Mouse (Mus musculus) ES-E14 (cell line): ENCODE measurements around the gene Lrrc29. TPM values are rescaled to one million over a fixed set of nuclear protein-coding genes. Genes with fewer than 3 reads are reported as not detected.

ENCODE experiments used
- DNase-seq: peaks from one replicate; pipeline ENCODE4 v3.0.0-alpha.2; 2013; ENCODE audit warnings: low read depth, low spot score
- H3K27ac ChIP-seq: 2 replicates; pipeline ENCODE4 v1.5.1; 2012; ENCODE audit warnings: low read depth, mild to moderate bottlenecking, low read length, moderate library complexity, mixed read lengths; ENCODE audit not compliant: poor library complexity, insufficient read depth, severe bottlenecking
- H3K36me3 ChIP-seq: 2 replicates; pipeline ENCODE4 v1.6.1; 2012; ENCODE audit warnings: mild to moderate bottlenecking, low read length, moderate library complexity, mixed read lengths; ENCODE audit not compliant: control insufficient read depth, poor library complexity, insufficient read depth, severe bottlenecking
- H3K4me1 ChIP-seq, 2 experiments: fragments of 150-350 bp in 1 of 2; sonication (generic) in 1 of 2; 2 replicates each; pipeline ENCODE4 v1.6.1; 2012; ENCODE audit warnings: low read length in 2 of 2, mild to moderate bottlenecking in 1 of 2, mixed read lengths in 1 of 2; ENCODE audit not compliant: control insufficient read depth in 2 of 2, insufficient read depth in 2 of 2, poor library complexity in 1 of 2
- H3K4me3 ChIP-seq, 2 experiments: fragments of 150-350 bp in 1 of 2; sonication (generic) in 1 of 2; 2 replicates each; pipeline ENCODE4 v1.5.1; 2012; ENCODE audit warnings: low read length in 2 of 2, low read depth in 1 of 2, mild to moderate bottlenecking in 1 of 2, mixed read lengths in 1 of 2; ENCODE audit not compliant: insufficient read depth in 1 of 2, poor library complexity in 1 of 2, severe bottlenecking in 1 of 2
- H3K9ac ChIP-seq: 2 replicates; pipeline ENCODE4 v1.6.1; 2012; ENCODE audit warnings: low read depth, mild to moderate bottlenecking, low read length, mixed read lengths; ENCODE audit not compliant: poor library complexity, insufficient read depth, severe bottlenecking
- H3K9me3 ChIP-seq: fragments of 150-350 bp; sonication (generic); 2 replicates; pipeline ENCODE4 v1.6.1; 2012; ENCODE audit warnings: low read depth, mild to moderate bottlenecking, low read length; ENCODE audit not compliant: control insufficient read depth, insufficient read depth
- CHD2 ChIP-seq: IDR thresholded peaks from 2 replicates; pipeline ENCODE4 v1.6.1; 2014; ENCODE audit warnings: mild to moderate bottlenecking, low read depth, low read length, inconsistent platforms
- HCFC1 ChIP-seq: IDR thresholded peaks from 2 replicates; pipeline ENCODE4 v1.6.1; 2012; ENCODE audit warnings: low read length, inconsistent platforms, borderline replicate concordance; ENCODE audit not compliant: insufficient read depth
- MAFK ChIP-seq: IDR thresholded peaks from 2 replicates; pipeline ENCODE4 v1.6.1; 2014; ENCODE audit warnings: mild to moderate bottlenecking, low read depth, low read length, inconsistent platforms; ENCODE audit not compliant: insufficient read depth
- ZC3H11A ChIP-seq: IDR thresholded peaks from 2 replicates; pipeline ENCODE4 v1.6.1; 2012; ENCODE audit warnings: low read depth, mild to moderate bottlenecking, inconsistent platforms, low read length, borderline replicate concordance
- ZNF384 ChIP-seq: IDR thresholded peaks from 2 replicates; pipeline ENCODE4 v1.6.1; 2012; ENCODE audit warnings: low read depth, low read length, inconsistent platforms
- in situ Hi-C, 2 experiments: fragments of 600-800 bp; cut with MboI; formaldehyde crosslinking; loops; one replicate each; pipeline ENCODE4 v1.15.1; 2025; ENCODE audit warnings: low sequenced_read_pairs in 2 of 2, inconsistent platforms in 1 of 2; ENCODE audit not compliant: unreplicated experiment in 2 of 2
- total RNA-seq: library from RNA; depleted of rRNA; stranded (reverse); fragments of 300-350 nt; gene quantifications from 2 replicates; pipeline ENCODE4 v1.2.3, GENCODE M21; 2012

The Lrrc29 gene
- total RNA-seq, 1 experiment, result 2.8 TPM

- Histone ChIP-seq H3K27ac (no peak overlapping the region), H3K36me3 (peaks cover 48% of the 10 kb centered on the region), H3K9me3 (no peaks in the 10 kb centered on the region), H3K4me1 (peaks cover 2 to 28% of the 10 kb centered on the region in 2 experiments; a peak in 2 of 4 replicates), H3K4me3 (no peak overlapping the region), H3K9ac (no peak overlapping the region)
- TF ChIP-seq MAFK, result no peak
- TF ChIP-seq ZC3H11A, result no peak
- TF ChIP-seq ZNF384, result no peak
- no peak for TF ChIP-seq HCFC1
- TF ChIP-seq CHD2, result no peak
- in situ Hi-C loops, result no loop called here
- no peak for DNase-seq
Observed at GRCm38 (mm10) chr8:105299962-105300361, 26.1 kb downstream of the Lrrc29 start.

DNA sequence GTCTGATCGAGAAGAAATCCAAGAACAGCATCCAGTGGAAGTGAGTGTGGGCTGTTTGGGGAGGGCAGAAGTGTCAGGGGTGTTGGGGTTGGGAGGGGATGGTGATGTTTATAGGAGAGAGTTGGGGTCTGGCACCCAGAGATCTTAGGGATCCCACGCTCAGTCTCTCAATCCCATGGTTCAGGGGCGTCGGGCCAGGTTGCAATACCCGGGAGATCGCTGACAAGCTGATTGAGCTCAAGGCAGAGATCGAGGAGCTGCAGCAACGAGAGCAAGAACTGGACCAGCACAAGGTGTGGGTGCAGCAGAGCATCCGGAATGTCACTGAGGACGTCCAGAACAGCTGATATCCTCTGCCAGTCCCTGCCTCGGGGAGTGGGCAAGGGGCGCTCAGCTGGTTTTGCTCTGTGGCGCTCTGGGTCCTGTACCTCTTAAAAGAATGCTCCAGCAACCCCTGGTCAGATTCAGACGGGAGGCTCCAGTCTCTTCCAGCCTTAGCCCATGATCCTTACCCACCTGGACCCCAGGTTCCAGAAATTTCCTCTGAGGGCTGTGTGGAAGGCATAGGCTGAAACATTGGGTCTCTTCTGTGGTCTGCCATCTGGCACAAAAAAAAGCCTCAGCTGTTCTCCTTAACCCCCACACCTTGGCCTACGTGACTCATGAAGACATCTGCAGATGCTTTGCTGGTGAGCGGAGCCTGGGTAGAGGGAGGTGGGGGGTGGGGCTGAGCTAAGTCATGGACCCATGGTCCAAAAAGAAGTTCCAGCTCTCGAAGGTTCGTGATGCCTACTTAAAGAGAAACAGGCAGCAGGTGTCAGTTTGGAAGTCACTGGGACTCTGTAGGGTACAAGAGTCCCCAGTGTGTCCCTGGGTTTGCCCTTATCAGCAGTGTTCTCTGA is 27.5 kb downstream of the Lrrc29 start:
- H3K27ac ChIP-seq, result peak overlapping the region; percentile 45; the same call in 1 of the 2 replicates
- in situ Hi-C loops, result no loop called here
- DNase-seq, result no peak

DNA sequence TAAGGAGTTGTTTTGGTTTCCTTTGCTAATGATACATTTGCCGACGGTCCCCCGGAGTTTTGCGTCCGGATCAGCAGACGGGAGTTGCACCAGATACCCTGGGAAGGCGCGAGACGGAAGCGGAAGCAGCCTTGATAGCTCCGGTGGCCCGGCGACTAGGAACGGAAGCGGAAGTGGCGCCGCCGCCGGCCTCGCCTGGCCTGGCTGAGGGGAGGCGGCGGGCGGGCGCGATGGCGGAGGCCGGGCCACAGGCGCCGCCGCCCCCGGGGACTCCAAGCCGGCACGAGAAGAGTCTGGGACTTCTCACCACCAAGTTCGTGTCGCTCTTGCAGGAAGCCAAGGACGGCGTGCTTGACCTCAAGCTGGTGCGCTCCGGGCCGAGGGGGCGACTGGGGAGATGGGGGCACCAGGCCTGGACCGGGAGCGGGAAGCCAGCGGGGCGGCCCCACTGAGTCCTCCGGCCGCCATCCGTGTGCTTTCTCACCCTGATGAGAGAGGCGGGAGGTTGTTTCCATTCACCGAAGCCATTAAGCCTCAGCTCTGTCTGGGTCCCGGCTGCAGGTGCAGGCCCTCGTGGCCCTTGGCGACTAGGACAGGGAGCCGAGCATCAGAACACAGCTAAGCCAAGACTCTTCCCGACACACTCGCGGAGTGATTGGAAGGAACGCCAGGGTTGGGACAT is 28.4 kb downstream of the Lrrc29 start, which contains the start of gene E2f4:
TSS of gene E2f4 (plus strand) at position 153 of the 682 bp plus-strand sequence.
- in situ Hi-C loops, result no loop called here
- Histone ChIP-seq H3K9ac (peak within 1 kb of the TSS; percentile 95), H3K36me3 (peaks cover 29% of the 10 kb centered on the region), H3K4me3 (peak within 1 kb of the TSS; percentile 92 to 93), H3K4me1 (peaks cover 2 to 23% of the 10 kb centered on the region in 2 experiments; a peak in 3 of 4 replicates), H3K27ac (peak within 1 kb of the TSS; percentile 45), H3K9me3 (no peaks in the 10 kb centered on the region)
- peak; percentile 75 for DNase-seq
- TF ChIP-seq ZNF384 (no peak), MAFK (no peak), CHD2 (no peak), HCFC1 (peak; percentile 64; the same call in 1 of the 2 replicates), ZC3H11A (no peak)

More for the DNA sequence above, 27.5 kb downstream of the Lrrc29 start:
- Histone ChIP-seq H3K36me3 (peaks cover 34% of the 10 kb centered on the region), H3K9ac (peak overlapping the region; percentile 95), H3K4me3 (peak overlapping the region; percentile 92 to 93), H3K4me1 (peaks cover 2 to 20% of the 10 kb centered on the region in 2 experiments; a peak in 3 of 4 replicates), H3K9me3 (no peaks in the 10 kb centered on the region)
- TF ChIP-seq HCFC1, result no peak

GRCm38 (mm10) chr8:105295895-105296573 is 30.0 kb downstream of the Lrrc29 start, which contains the start of gene Exoc3l:
Gene Exoc3l, minus strand, starts transcription at chr8:105296101.
- H3K4me1 ChIP-seq, result peaks cover 2 to 28% of the 10 kb centered on the region in 2 experiments; a peak in 3 of 4 replicates
- TF ChIP-seq CHD2, result no peak
- no peak for TF ChIP-seq ZC3H11A
- no peak for TF ChIP-seq MAFK
- no peak for TF ChIP-seq HCFC1
- no peak for TF ChIP-seq ZNF384
- peak within 1 kb of the TSS; percentile 57 to 93 for H3K4me3 ChIP-seq
- H3K9me3 ChIP-seq, result no peaks in the 10 kb centered on the region
- peaks cover 16% of the 10 kb centered on the region for H3K36me3 ChIP-seq
- in situ Hi-C loops, result no loop called here
- H3K27ac ChIP-seq, result peak within 1 kb of the TSS; percentile 50; the same call in 1 of the 2 replicates
- DNase-seq, result no peak
- peak within 1 kb of the TSS; percentile 18; the same call in 1 of the 2 replicates for H3K9ac ChIP-seq
